ENCODE assay signal across 8 mouse cellular contexts in genomic region chr17:32890852-32891238, GRCm38 (mm10). TPM values are rescaled to one million over a fixed set of nuclear protein-coding genes. Genes with fewer than 3 reads are reported as not detected.
DNase-seq lines count a peak whose midpoint lies in the region; ATAC-seq and TF ChIP-seq lines count a peak whose summit lies in the region.

No protein-coding gene starts in this region.

- WGBS in embryonic facial prominence, embryonic 14.5 days = 4% methylated on average over 9 of the region's 11 CpGs
- 2% methylated on average over 11 of the region's 11 CpGs for WGBS in intestine, postnatal 0 days
- 3% methylated on average over 11 of the region's 11 CpGs for WGBS in neural tube, embryonic 12.5 days

- H3K27ac ChIP-seq in left cerebral cortex, adult 2 months = peak overlapping the region; percentile 89
- H3K27ac ChIP-seq in embryonic facial prominence, embryonic 14.5 days (replicated peaks; ENCODE audit: low read depth, low read length) = peak overlapping the region; percentile 83
- H3K27ac ChIP-seq in intestine, postnatal 0 days (ENCODE audit: low read depth, low read length) = peak overlapping the region; percentile 83
- peak overlapping the region; percentile 39; the same call in 1 of the 2 replicates for H3K27ac ChIP-seq in neural tube, embryonic 12.5 days

- H3K36me3 ChIP-seq in embryonic facial prominence, embryonic 14.5 days (ENCODE audit: control insufficient read depth, insufficient read depth, low read length) = 0 out of 2 replicates have a peak, but pooled peaks cover 2% of the 10 kb centered on the region
- peaks cover 4% of the 10 kb centered on the region; the same call in 1 of the 2 replicates for H3K36me3 ChIP-seq in intestine, postnatal 0 days (ENCODE audit: control insufficient read depth, insufficient read depth)
- peaks cover 3% of the 10 kb centered on the region; the same call in 1 of the 2 replicates for H3K36me3 ChIP-seq in neural tube, embryonic 12.5 days

- intact Hi-C loops in left cerebral cortex, adult 2 months (cut with DNase I) = loop anchor here (2.0 to 10.0 kb wide), 3 partner anchors 60 to 256 kb away; partner anchors contain the start of gene Zfp799

- no peak for DNase-seq in left cerebral cortex, adult 2 months (ENCODE audit: extremely low spot score in 1 of 2, low spot score in 2 of 2)
- no peak for DNase-seq in left cerebral cortex, adult 18-20 months (ENCODE audit: low spot score in 2 of 2)
- no peak for DNase-seq in embryonic facial prominence, embryonic 14.5 days (ENCODE audit: low spot score)
- no peak for DNase-seq in layer of hippocampus, adult 9-11 months
- DNase-seq in left cerebral cortex, adult 8-10 months (ENCODE audit: low spot score in 2 of 2) = no peak
- no peak for DNase-seq in thymus, postnatal 4 days

- peak overlapping the region; percentile 78 for H3K4me2 ChIP-seq in embryonic facial prominence, embryonic 14.5 days (ENCODE audit: low read depth, low read length)
- peak overlapping the region; percentile 83 for H3K4me2 ChIP-seq in intestine, postnatal 0 days (replicated peaks; ENCODE audit: low read depth)
- peak overlapping the region; percentile 77 for H3K4me2 ChIP-seq in neural tube, embryonic 12.5 days (replicated peaks)

- H3K9ac ChIP-seq in embryonic facial prominence, embryonic 14.5 days (ENCODE audit: low read depth, low read length) = peak overlapping the region; percentile 87
- H3K9ac ChIP-seq in intestine, postnatal 0 days (ENCODE audit: low read depth, low read length) = peak overlapping the region; percentile 85
- peak overlapping the region; percentile 74 for H3K9ac ChIP-seq in neural tube, embryonic 12.5 days

- H3K27me3 ChIP-seq in embryonic facial prominence, embryonic 14.5 days (replicated peaks; ENCODE audit: control insufficient read depth, insufficient read depth, low read length) = no peaks in the 10 kb centered on the region
- no peaks in the 10 kb centered on the region for H3K27me3 ChIP-seq in intestine, postnatal 0 days (replicated peaks; ENCODE audit: control insufficient read depth, insufficient read depth, low read length)
- H3K27me3 ChIP-seq in neural tube, embryonic 12.5 days (replicated peaks) = no peaks in the 10 kb centered on the region

- no peak for TF ChIP-seq CTCF in left cerebral cortex, adult 2 months (IDR thresholded peaks at IDR 0.05)
- no peak for TF ChIP-seq CTCF in intestine, postnatal 0 days (IDR thresholded peaks at IDR 0.05; ENCODE audit: low read depth)

- peak overlapping the region; percentile 82 for H3K4me3 ChIP-seq in left cerebral cortex, adult 2 months
- peak overlapping the region; percentile 73 for H3K4me3 ChIP-seq in embryonic facial prominence, embryonic 14.5 days (ENCODE audit: low read depth, low read length)
- peak overlapping the region; percentile 86 for H3K4me3 ChIP-seq in intestine, postnatal 0 days (ENCODE audit: low read depth, low read length)
- H3K4me3 ChIP-seq in neural tube, embryonic 12.5 days = peak overlapping the region; percentile 50

- H3K9me3 ChIP-seq in embryonic facial prominence, embryonic 14.5 days (ENCODE audit: control insufficient read depth, low read length) = no peaks in the 10 kb centered on the region
- no peaks in the 10 kb centered on the region for H3K9me3 ChIP-seq in intestine, postnatal 0 days (ENCODE audit: control insufficient read depth)
- no peaks in the 10 kb centered on the region for H3K9me3 ChIP-seq in neural tube, embryonic 12.5 days

- ATAC-seq in embryonic facial prominence, embryonic 14.5 days (ENCODE audit: low read depth) = peak; percentile 15; the same call in 1 of the 2 replicates
- ATAC-seq in intestine, postnatal 0 days = peak; percentile 29; the same call in 1 of the 2 replicates
- ATAC-seq in neural tube, embryonic 12.5 days (ENCODE audit: low FRiP score, low read depth) = no peak

- peaks cover 12% of the 10 kb centered on the region for H3K4me1 ChIP-seq in embryonic facial prominence, embryonic 14.5 days (ENCODE audit: control insufficient read depth, insufficient read depth, low read length)
- peaks cover 5% of the 10 kb centered on the region for H3K4me1 ChIP-seq in intestine, postnatal 0 days (replicated peaks; ENCODE audit: control insufficient read depth, insufficient read depth, low read length)
- peaks cover 15% of the 10 kb centered on the region for H3K4me1 ChIP-seq in neural tube, embryonic 12.5 days

RNA-seq across cellular contexts. Expression of gene Zfp870, which starts 0.6 kb away (rescaled TPM):
- 10 to 100 TPM in 1 of 2 experiments, 1 to 10 TPM in 1; 9.9 to 10.1 TPM for total RNA-seq in left cerebral cortex, adult 2 months (2021)
- total RNA-seq in left cerebral cortex, adult 18-20 months (2021) = 10 to 100 TPM; 10.8 to 12.7 TPM
- 8.7 and 8.9 TPM in 2 replicates for polyA plus RNA-seq in embryonic facial prominence, embryonic 14.5 days (2014; fragmentation: Nextera tagmentation; extraction: Ambion mirVana)
- 2.9 and 3.0 TPM in 2 replicates for polyA plus RNA-seq in intestine, postnatal 0 days (2015; fragmentation: Nextera tagmentation; extraction: Ambion mirVana)
- 6.5 and 7.9 TPM in 2 replicates for polyA plus RNA-seq in neural tube, embryonic 12.5 days (2016; fragmentation: Nextera tagmentation; extraction: Ambion mirVana)
- total RNA-seq in left cerebral cortex, adult 8-10 months (2022) = 10 to 100 TPM; 10.1 to 13.6 (median 10.4) TPM

RNA-seq across cellular contexts. Expression of gene Cyp4f14, which starts 26.3 kb away (rescaled TPM):
- total RNA-seq in left cerebral cortex, adult 2 months (2021) = 1 to 10 TPM; 5.2 to 5.3 TPM
- 1 to 10 TPM; 5.2 to 5.5 TPM for total RNA-seq in left cerebral cortex, adult 18-20 months (2021)
- not detected in 2 replicates for polyA plus RNA-seq in embryonic facial prominence, embryonic 14.5 days (2014; fragmentation: Nextera tagmentation; extraction: Ambion mirVana)
- 1.7 and 1.9 TPM in 2 replicates for polyA plus RNA-seq in intestine, postnatal 0 days (2015; fragmentation: Nextera tagmentation; extraction: Ambion mirVana)
- not detected in 2 replicates for polyA plus RNA-seq in neural tube, embryonic 12.5 days (2016; fragmentation: Nextera tagmentation; extraction: Ambion mirVana)
- 1 to 10 TPM; 4.5 to 7.7 (median 6.4) TPM for total RNA-seq in left cerebral cortex, adult 8-10 months (2022)

RNA-seq across cellular contexts. Expression of gene Cyp4f13, which starts 56.4 kb away (rescaled TPM):
- total RNA-seq in left cerebral cortex, adult 2 months (2021) = 10 to 100 TPM; 16.8 to 20.7 TPM
- total RNA-seq in left cerebral cortex, adult 18-20 months (2021) = 10 to 100 TPM; 18.9 to 21.6 TPM
- polyA plus RNA-seq in embryonic facial prominence, embryonic 14.5 days (2014; fragmentation: Nextera tagmentation; extraction: Ambion mirVana) = 11.6 and 12.8 TPM in 2 replicates
- polyA plus RNA-seq in intestine, postnatal 0 days (2015; fragmentation: Nextera tagmentation; extraction: Ambion mirVana) = 61.8 and 62.9 TPM in 2 replicates
- polyA plus RNA-seq in neural tube, embryonic 12.5 days (2016; fragmentation: Nextera tagmentation; extraction: Ambion mirVana) = 4.7 and 5.6 TPM in 2 replicates
- total RNA-seq in left cerebral cortex, adult 8-10 months (2022) = 10 to 100 TPM; 20.5 to 22.6 (median 22.5) TPM

Comparison
In these comparisons a context has a peak if more than half of its experiments do, and no peak if none do; other contexts are left out.
1. H3K27ac ChIP-seq: peak in every context shown above with its lines; median percentile 89 in left cerebral cortex, adult 2 months; 83 in embryonic facial prominence, embryonic 14.5 days; 83 in intestine, postnatal 0 days; 39 in neural tube, embryonic 12.5 days.